Mouse (Mus musculus): ENCODE measurements around the gene Diras1. TPM values are rescaled to one million over a fixed set of nuclear protein-coding genes. Genes with fewer than 3 reads are reported as not detected.
"Not testable (repeated sequence)": the region's sequence is repeated elsewhere in the genome, so short reads cannot be mapped to it uniquely, and the experiment has no call there.

The Diras1 gene
- polyA plus RNA-seq, 1 experiment: 0.05 TPM

GRCm38 (mm10) chr10:81051133-81051532 lies 25.7 kb upstream of the Diras1 start:
- TF ChIP-seq CTCF (IDR thresholded peaks at IDR 0.05; ENCODE audit: borderline replicate concordance, control insufficient read depth, extremely low read depth, insufficient read depth, low read length, poor library complexity) (no peak), POLR2A (IDR thresholded peaks at IDR 0.05; ENCODE audit: control insufficient read depth, extremely low read depth, insufficient read depth, low read length, poor library complexity) (no peak)
- 97% methylated on average over 6 of the region's 6 CpGs for WGBS
- H3K4me3 ChIP-seq (ENCODE audit: control insufficient read depth, insufficient read depth, low read length): no peak overlapping the region
- H3K27me3 ChIP-seq (ENCODE audit: control insufficient read depth, insufficient read depth, low read length): no peaks in the 10 kb centered on the region
- no peak overlapping the region for H3K27ac ChIP-seq (ENCODE audit: control insufficient read depth, insufficient read depth, low read length)
- H3K36me3 ChIP-seq (ENCODE audit: control insufficient read depth, insufficient read depth, low read length): peaks cover 39% of the 10 kb centered on the region
- DNase-seq: no peak
- H3K4me1 ChIP-seq (replicated peaks; ENCODE audit: control insufficient read depth, insufficient read depth, low read length): peaks cover 7% of the 10 kb centered on the region

DNA sequence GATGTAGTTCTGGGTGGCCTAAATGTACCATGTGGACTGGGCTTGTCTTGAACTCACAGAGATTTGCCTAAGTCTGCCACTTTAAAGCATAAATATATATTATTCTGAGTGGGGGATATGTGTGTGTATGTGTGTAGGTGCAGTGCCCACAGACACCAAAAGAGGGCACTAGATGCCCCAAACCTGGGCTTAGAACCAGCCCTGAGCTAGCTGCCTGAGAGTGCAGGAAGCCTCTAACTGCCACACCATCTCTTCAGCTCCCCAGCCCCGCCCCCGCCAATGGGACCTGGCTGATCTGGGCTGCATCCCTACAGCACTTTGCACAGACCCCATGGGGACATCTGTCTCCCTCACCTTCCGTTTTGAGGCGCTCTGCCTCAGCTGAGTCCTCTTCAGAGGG lies 25.2 kb upstream of the Diras1 start:
- peak; percentile 39 for DNase-seq
- Histone ChIP-seq H3K4me1 (replicated peaks; ENCODE audit: control insufficient read depth, insufficient read depth, low read length) (peaks cover 2% of the 10 kb centered on the region; the same call in 1 of the 2 replicates), H3K4me3 (ENCODE audit: control insufficient read depth, insufficient read depth, low read length) (no peak overlapping the region), H3K36me3 (ENCODE audit: control insufficient read depth, insufficient read depth, low read length) (peaks cover 44% of the 10 kb centered on the region), H3K27ac (ENCODE audit: control insufficient read depth, insufficient read depth, low read length) (no peak overlapping the region), H3K27me3 (ENCODE audit: control insufficient read depth, insufficient read depth, low read length) (no peaks in the 10 kb centered on the region)
- TF ChIP-seq CTCF (IDR thresholded peaks at IDR 0.05; ENCODE audit: borderline replicate concordance, control insufficient read depth, extremely low read depth, insufficient read depth, low read length, poor library complexity): peak; percentile 9; the same call in 1 of the 2 replicates
- TF ChIP-seq POLR2A (IDR thresholded peaks at IDR 0.05; ENCODE audit: control insufficient read depth, extremely low read depth, insufficient read depth, low read length, poor library complexity): no peak
- WGBS: 83% methylated on average over 4 of the region's 4 CpGs

GRCm38 (mm10) chr10:81045246-81045645 lies 19.8 kb upstream of the Diras1 start:
- H3K4me3 ChIP-seq (ENCODE audit: control insufficient read depth, insufficient read depth, low read length); H3K4me1 ChIP-seq (replicated peaks; ENCODE audit: control insufficient read depth, insufficient read depth, low read length); DNase-seq; H3K27ac ChIP-seq (ENCODE audit: control insufficient read depth, insufficient read depth, low read length); H3K27me3 ChIP-seq (ENCODE audit: control insufficient read depth, insufficient read depth, low read length): not testable (repeated sequence)
- peaks cover 40% of the 10 kb centered on the region for H3K36me3 ChIP-seq (ENCODE audit: control insufficient read depth, insufficient read depth, low read length)
- 94% methylated on average over 14 of the region's 14 CpGs for WGBS

GRCm38 (mm10) chr10:81041458-81042175 lies 16.2 kb upstream of the Diras1 start:
- Histone ChIP-seq H3K27ac (ENCODE audit: control insufficient read depth, insufficient read depth, low read length) (no peak overlapping the region), H3K36me3 (ENCODE audit: control insufficient read depth, insufficient read depth, low read length) (peaks cover 15% of the 10 kb centered on the region), H3K4me3 (ENCODE audit: control insufficient read depth, insufficient read depth, low read length) (no peak overlapping the region), H3K27me3 (ENCODE audit: control insufficient read depth, insufficient read depth, low read length) (no peaks in the 10 kb centered on the region), H3K4me1 (replicated peaks; ENCODE audit: control insufficient read depth, insufficient read depth, low read length) (peaks cover 2% of the 10 kb centered on the region; the same call in 1 of the 2 replicates)
- WGBS: 30% methylated on average over 13 of the region's 13 CpGs
- peak; percentile 77 for DNase-seq
- TF ChIP-seq CTCF (IDR thresholded peaks at IDR 0.05; ENCODE audit: borderline replicate concordance, control insufficient read depth, extremely low read depth, insufficient read depth, low read length, poor library complexity) (peak; percentile 71; the same call in 1 of the 2 replicates), POLR2A (IDR thresholded peaks at IDR 0.05; ENCODE audit: control insufficient read depth, extremely low read depth, insufficient read depth, low read length, poor library complexity) (no peak)

DNA sequence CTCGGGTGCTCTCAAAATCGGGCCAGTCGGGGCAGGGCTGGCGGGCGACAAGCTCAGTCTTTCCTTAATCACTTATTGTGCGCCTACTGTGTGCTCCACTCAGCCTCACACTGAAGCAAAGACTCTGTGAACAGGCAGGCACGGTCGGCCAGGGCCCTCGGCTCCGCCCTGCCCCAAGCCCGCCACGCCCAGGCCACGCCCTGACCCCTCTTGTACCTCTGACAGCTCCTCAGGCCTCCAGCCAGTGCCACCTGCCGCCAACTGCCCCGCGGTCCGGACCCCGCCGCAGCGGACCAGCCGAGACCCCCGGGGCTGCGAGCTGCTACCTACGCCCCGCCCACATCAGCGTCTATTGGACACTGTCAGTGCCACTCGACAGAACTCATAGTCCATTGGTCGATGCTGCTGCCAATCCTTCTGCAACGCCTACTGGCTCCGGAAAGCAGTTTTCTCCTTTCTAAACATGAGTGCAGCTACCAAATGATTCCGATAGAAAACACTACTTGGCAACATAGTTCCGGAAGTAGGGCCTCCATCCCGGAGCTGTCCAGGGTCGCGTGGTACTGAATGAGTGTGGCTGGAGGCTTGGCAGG lies 11.6 kb upstream of the Diras1 start, which contains the start of gene Slc39a3:
Slc39a3 (minus strand) TSS at position 439 of the 593 bp plus-strand sequence.
- Histone ChIP-seq H3K4me1 (replicated peaks; ENCODE audit: control insufficient read depth, insufficient read depth, low read length) (peaks cover 2% of the 10 kb centered on the region; the same call in 1 of the 2 replicates), H3K27me3 (ENCODE audit: control insufficient read depth, insufficient read depth, low read length) (no peaks in the 10 kb centered on the region), H3K4me3 (ENCODE audit: control insufficient read depth, insufficient read depth, low read length) (peak within 1 kb of the TSS; percentile 69), H3K36me3 (ENCODE audit: control insufficient read depth, insufficient read depth, low read length) (no peaks in the 10 kb centered on the region), H3K27ac (ENCODE audit: control insufficient read depth, insufficient read depth, low read length) (no peak within 1 kb of the TSS)
- DNase-seq: peak; percentile 99
- no peak for TF ChIP-seq CTCF (IDR thresholded peaks at IDR 0.05; ENCODE audit: borderline replicate concordance, control insufficient read depth, extremely low read depth, insufficient read depth, low read length, poor library complexity)
- TF ChIP-seq POLR2A (IDR thresholded peaks at IDR 0.05; ENCODE audit: control insufficient read depth, extremely low read depth, insufficient read depth, low read length, poor library complexity): peak; percentile 67; the same call in 1 of the 2 replicates
- WGBS: under 1% methylated on average over 35 of the region's 35 CpGs

DNA sequence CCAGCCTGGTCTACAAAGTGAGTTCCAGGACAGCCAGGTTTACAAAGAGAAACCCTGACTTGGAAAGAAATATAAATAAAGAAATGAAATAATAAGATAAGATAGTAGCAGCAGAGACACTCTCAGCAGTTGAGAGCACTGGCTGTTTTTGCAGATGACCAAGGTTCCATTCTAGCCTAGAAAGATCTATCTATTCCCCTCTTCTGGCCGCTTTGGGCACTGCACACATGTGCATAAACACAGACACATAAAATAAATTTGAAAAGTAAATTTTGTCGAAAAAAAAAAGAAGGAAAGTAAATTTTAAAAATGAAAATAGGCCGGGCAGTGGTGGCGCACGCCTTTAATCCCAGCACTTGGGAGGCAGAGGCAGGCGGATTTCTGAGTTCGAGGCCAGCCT lies 10.8 kb upstream of the Diras1 start:
- no peaks in the 10 kb centered on the region for H3K27me3 ChIP-seq (ENCODE audit: control insufficient read depth, insufficient read depth, low read length)
- 80% methylated on average over 7 of the region's 7 CpGs for WGBS
- no peak overlapping the region for H3K27ac ChIP-seq (ENCODE audit: control insufficient read depth, insufficient read depth, low read length)
- peaks cover 2% of the 10 kb centered on the region; the same call in 1 of the 2 replicates for H3K4me1 ChIP-seq (replicated peaks; ENCODE audit: control insufficient read depth, insufficient read depth, low read length)
- DNase-seq: peak; percentile 13
- TF ChIP-seq POLR2A (IDR thresholded peaks at IDR 0.05; ENCODE audit: control insufficient read depth, extremely low read depth, insufficient read depth, low read length, poor library complexity): no peak
- no peak for TF ChIP-seq CTCF (IDR thresholded peaks at IDR 0.05; ENCODE audit: borderline replicate concordance, control insufficient read depth, extremely low read depth, insufficient read depth, low read length, poor library complexity)
- no peak overlapping the region for H3K4me3 ChIP-seq (ENCODE audit: control insufficient read depth, insufficient read depth, low read length)
- H3K36me3 ChIP-seq (ENCODE audit: control insufficient read depth, insufficient read depth, low read length): no peaks in the 10 kb centered on the region

Measured in thymus, adult 2 months (tissue).